Comparison of ENCODE assay signal across 36 mouse cellular contexts in genomic region chr2:110562621-110563020, GRCm38 (mm10). TPM values are rescaled to one million over a fixed set of nuclear protein-coding genes. Genes with fewer than 3 reads are reported as not detected.
"Had no signal": no experiment of that assay in that cellular context is flagged by ENCODE, and none has a peak within 500 bp of the region (broad histone marks: within the 10 kb centered on the region; RNA-seq: fewer than 3 reads in every experiment).

No protein-coding gene starts in this region.

- H3K4me3 ChIP-seq: heart, adult 2 months; heart, embryonic 13.5 days; heart, embryonic 15.5 days; hindbrain, embryonic 13.5 days; kidney, embryonic 15.5 days; left cerebral cortex, adult 2 months; liver, embryonic 13.5 days; liver, embryonic 15.5 days had no signal

- ATAC-seq: hindbrain, embryonic 16.5 days; intestine, embryonic 16.5 days had no signal

- H3K4me1 ChIP-seq: heart, embryonic 13.5 days; heart, embryonic 15.5 days; hindbrain, embryonic 13.5 days; kidney, embryonic 15.5 days; liver, embryonic 13.5 days; liver, embryonic 15.5 days had no signal

- H3K36me3 ChIP-seq: heart, embryonic 13.5 days; heart, embryonic 15.5 days; hindbrain, embryonic 13.5 days; kidney, embryonic 15.5 days; liver, embryonic 13.5 days; liver, embryonic 15.5 days had no signal

- H3K9ac ChIP-seq: heart, embryonic 13.5 days; heart, embryonic 15.5 days; hindbrain, embryonic 13.5 days; kidney, embryonic 15.5 days; liver, embryonic 13.5 days; liver, embryonic 15.5 days had no signal

- H3K27ac ChIP-seq: heart, adult 2 months; heart, embryonic 13.5 days; heart, embryonic 15.5 days; hindbrain, embryonic 13.5 days; kidney, embryonic 15.5 days; kidney, postnatal 0 days; left cerebral cortex, adult 2 months; liver, embryonic 13.5 days; liver, embryonic 15.5 days had no signal

- H3K9me3 ChIP-seq: heart, embryonic 13.5 days; heart, embryonic 15.5 days; hindbrain, embryonic 13.5 days; kidney, embryonic 15.5 days; liver, embryonic 13.5 days; liver, embryonic 15.5 days had no signal

- H3K27me3 ChIP-seq: heart, embryonic 13.5 days; heart, embryonic 15.5 days; hindbrain, embryonic 13.5 days; kidney, embryonic 15.5 days; liver, embryonic 13.5 days; liver, embryonic 15.5 days had no signal

- DNase-seq: gastrocnemius, postnatal 25 days; heart, adult 11 months; heart, adult 2 months; heart, postnatal 14 days; heart, postnatal 36 days; kidney, adult 11 months; kidney, adult 2 months; kidney, adult 9 months; kidney, postnatal 14 days; kidney, postnatal 36 days; layer of hippocampus, adult 9-11 months; liver; liver, embryonic 13.5 days had no signal

- H3K4me2 ChIP-seq: heart, embryonic 11.5 days; heart, embryonic 13.5 days; heart, embryonic 15.5 days; hindbrain, embryonic 13.5 days; kidney, embryonic 15.5 days; liver, embryonic 11.5 days; liver, embryonic 13.5 days; liver, embryonic 15.5 days had no signal

RNA-seq across cellular contexts. Expression of gene Slc5a12, which starts 34.5 kb away (rescaled TPM):
- total RNA-seq: gastrocnemius, adult 8-10 months; gastrocnemius, postnatal 25 days; gastrocnemius, postnatal 4 days; heart, adult 2 months; heart, postnatal 14 days; heart, postnatal 36 days; hematopoietic stem cell, adult 5-6 weeks; layer of hippocampus, adult 18-20 months; layer of hippocampus, adult 8-10 months; layer of hippocampus, postnatal 14 days; left cerebral cortex, adult 2 months; left cerebral cortex, postnatal 14 days; left cerebral cortex, postnatal 36 days had no signal
- polyA plus RNA-seq: heart, adult 2 months; heart, embryonic 11.5 days; heart, embryonic 13.5 days; heart, embryonic 15.5 days; heart, postnatal 0 days; hindbrain, embryonic 11.5 days; hindbrain, embryonic 13.5 days; hindbrain, embryonic 16.5 days; intestine, embryonic 14.5 days; limb, embryonic 11.5 days; liver, embryonic 11.5 days; liver, embryonic 13.5 days; liver, embryonic 15.5 days had no signal
